Mouse (Mus musculus) gastrocnemius, postnatal 4 days (tissue): ENCODE measurements around the gene Lpp. TPM values are rescaled to one million over a fixed set of nuclear protein-coding genes. Genes with fewer than 3 reads are reported as not detected.

ENCODE experiments used
- DNase-seq, 2 experiments: peaks; one replicate each; pipeline ENCODE4 v3.0.0; 2021 to 2022; ENCODE audit warnings: low spot score in 2 of 2, mixed read lengths in 2 of 2
- total RNA-seq, 2 experiments: library from RNA; stranded (reverse); gene quantifications; 2 replicates each; pipeline ENCODE4 v1.2.3; 2021

Lpp gene
- total RNA-seq, 2 experiments from 2014 or later, result 46.7 to 52.2 TPM

GRCm38 (mm10) chr16:24607896-24608457 lies 214.7 kb downstream of the Lpp start:
- no peak for DNase-seq

DNA sequence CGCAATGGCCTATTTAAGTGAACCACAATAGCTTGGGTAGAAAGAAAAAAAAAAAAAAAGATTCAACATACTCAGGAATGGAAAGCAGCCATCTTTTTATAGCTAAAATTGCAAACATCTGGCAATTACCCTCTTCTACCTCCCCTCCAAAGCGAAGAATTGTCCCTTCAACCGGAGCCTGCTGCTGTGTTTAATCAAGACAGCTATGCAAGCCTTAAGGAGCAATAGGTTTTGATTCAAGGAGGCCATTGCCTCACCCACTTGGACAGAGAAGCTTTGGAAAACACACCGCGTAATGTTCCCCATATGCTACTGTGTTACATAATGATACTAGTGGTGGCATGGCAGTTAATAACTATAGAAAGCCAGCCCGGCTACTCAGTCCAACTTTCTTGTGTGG lies 226.2 kb downstream of the Lpp start:
- no peak for DNase-seq

- no peak for DNase-seq
These were observed 226.7 kb downstream of the Lpp start for GRCm38 (mm10) chr16:24620021-24620420.

DNA sequence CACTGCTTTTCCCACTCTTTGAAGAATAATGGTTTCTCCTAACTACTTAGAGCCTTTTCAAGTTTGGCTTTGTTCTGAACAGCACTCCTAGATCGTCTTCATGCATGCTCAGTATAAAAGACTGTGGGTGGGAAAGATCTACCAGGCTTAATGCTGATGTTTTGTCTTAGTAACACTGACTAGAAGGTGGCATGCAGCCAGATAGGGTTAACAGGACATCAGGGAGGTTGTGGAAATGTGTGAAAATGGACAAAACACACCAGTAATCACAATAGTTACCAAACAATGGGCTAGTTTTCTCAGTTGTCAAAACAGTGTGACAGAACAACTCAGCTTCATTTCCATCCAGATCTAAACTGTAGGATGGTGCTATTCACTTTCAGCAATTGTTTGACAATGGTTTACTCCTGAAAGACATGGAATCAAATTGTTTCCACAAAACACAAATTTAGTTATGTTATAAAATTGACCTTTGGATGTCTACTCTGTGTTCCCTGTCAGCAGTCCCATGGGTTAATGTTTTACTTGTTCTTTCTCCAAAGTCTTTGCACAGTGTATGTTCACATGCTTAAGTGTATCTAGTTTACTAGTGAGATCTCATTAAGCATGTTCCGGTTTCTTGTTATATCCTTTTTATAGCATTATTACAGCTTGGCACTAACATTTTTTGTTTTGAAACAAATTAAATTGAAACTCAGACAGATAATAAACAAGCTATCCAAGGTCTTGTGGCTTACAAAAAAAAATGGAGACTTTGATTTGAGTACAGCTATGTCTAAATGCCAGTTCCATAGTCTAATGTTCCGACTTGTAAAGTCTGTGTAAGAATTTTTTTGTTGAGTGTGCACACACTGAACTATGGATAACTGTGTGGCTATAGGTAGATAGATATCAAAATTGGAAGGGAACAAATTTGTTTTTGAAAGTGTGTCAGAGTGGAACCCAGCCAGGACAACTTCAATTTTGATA lies 229.2 kb downstream of the Lpp start:
- DNase-seq, result no peak

- DNase-seq, result no peak
These were observed 231.0 kb downstream of the Lpp start for GRCm38 (mm10) chr16:24624335-24624734.

DNA sequence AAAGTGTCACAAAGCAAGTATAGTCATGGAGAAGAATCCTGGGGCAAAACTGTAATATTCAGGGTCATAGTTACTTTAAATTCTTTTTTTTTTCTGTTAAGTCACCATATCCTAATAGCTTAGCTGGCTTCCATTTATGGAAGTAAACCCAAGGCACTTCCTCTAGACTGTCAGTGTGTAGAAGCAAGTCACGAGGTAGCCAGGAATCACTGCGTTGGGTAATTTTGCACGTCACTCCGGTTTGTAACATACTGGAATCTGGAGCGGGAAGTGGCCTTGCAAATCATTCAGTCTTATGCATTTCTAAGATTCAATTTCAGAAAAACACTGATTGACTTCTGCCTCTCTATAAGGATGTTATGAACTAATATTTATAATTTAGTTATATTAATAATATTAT lies 232.3 kb downstream of the Lpp start:
- DNase-seq, result no peak

- DNase-seq, result no peak
These were observed 235.5 kb downstream of the Lpp start for GRCm38 (mm10) chr16:24628779-24629178.

- DNase-seq, result no peak
These were observed 236.2 kb downstream of the Lpp start for GRCm38 (mm10) chr16:24629218-24630172.

GRCm38 (mm10) chr16:24635381-24635919 lies 242.1 kb downstream of the Lpp start:
- no peak for DNase-seq

DNA sequence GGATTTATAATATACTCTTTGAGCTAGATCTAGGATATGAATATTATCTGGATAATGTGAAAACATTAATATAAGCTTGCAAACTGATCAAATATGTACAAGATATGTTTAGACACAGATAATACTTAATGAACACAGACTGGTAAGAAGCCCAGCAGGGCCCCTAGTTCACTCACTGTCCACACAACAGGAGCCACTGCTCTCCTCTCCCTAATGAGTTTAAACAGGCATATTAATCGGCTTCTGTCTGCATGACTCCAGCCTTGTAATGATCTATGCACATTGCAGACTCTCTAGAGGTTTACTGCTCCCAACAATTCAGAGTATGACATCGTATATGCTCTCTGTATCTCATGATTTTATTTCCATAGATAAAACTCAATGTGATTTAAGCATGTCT lies 243.6 kb downstream of the Lpp start:
- DNase-seq, result no peak

GRCm38 (mm10) chr16:24641003-24641797 lies 247.9 kb downstream of the Lpp start:
- DNase-seq, result no peak

- DNase-seq, result no peak
These were observed 249.8 kb downstream of the Lpp start for GRCm38 (mm10) chr16:24643024-24643635.

GRCm38 (mm10) chr16:24644154-24644553 lies 250.8 kb downstream of the Lpp start:
- DNase-seq, result no peak

GRCm38 (mm10) chr16:24644760-24645406 lies 251.6 kb downstream of the Lpp start:
- no peak for DNase-seq

DNA sequence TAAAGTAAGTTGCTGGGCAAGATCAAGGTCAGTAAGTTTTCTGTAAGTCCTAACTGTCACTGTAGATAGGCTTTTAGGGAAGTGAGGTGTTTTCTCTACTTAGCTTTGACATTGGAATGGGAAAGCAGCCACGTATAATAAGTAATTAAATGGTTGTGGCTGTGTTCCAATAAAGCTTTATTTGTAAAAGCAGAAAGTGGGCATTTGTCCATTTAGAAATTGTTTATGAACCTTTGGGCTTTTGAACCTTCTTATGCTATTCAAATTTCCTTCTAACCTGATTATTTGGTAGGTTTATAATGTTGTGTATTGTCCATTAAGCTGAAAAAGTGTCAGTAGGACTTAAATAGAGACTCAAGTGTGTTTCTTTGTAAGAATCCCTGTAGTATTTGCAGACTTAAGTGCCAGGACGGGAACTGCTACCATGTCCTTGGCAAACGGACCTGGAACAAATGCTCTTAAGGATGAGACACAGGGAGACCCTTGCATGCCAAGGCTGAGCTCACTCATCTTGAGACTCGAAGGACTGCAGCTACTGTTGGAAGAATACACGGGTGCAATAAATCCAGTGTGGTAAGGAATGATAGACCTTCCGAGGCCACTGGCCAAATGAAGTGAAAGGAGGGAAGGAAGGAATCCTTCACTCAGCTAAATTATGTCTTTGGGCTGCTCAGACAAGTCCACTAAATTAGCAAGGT lies 252.7 kb downstream of the Lpp start:
- no peak for DNase-seq

DNA sequence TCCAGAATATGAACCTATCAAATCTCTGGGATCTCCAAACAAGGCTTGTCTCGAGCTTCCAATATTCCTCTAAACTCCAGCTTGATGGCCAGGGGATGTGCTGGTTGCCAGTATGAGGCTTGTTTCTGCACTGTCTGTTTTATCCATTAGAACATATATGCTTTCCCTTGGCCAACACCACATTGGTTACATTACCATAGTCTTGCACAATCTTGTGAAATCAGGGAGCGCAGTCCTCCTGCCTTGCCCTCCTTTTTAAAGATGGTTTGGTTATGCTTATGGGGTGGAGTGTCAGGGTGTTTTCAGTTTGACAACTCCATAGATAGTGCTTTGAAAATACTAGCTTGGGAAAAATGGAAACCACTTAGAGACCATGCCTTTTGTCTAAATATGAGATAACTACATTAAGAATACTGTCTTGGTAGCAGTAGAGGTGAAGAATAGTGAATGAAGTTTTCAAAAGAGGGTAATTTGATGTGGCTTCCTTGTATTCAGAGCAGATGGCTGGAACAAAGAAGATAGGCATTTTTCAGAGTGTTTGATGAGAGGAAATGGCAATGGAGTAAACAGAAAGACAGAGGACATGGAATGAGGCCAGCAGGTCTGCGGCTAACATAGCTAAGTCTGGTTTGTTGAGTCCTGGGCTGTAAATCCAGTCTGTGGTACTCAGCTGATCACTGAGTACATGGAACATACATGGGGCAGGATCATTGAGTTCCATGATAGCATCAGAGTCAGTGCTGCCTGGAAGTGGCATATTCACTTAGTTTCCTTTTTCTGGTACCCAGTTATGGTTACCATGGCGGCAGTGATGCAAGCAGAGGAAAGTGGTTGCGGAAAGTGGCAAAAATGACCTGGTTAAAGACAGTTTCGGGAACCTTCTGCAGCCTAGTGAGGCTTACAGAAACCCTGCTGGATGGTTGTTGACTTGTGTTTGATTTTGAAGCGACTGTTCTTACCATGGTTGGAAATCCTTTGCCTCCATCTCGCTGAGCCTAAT lies 258.6 kb downstream of the Lpp start:
- DNase-seq, result no peak

DNA sequence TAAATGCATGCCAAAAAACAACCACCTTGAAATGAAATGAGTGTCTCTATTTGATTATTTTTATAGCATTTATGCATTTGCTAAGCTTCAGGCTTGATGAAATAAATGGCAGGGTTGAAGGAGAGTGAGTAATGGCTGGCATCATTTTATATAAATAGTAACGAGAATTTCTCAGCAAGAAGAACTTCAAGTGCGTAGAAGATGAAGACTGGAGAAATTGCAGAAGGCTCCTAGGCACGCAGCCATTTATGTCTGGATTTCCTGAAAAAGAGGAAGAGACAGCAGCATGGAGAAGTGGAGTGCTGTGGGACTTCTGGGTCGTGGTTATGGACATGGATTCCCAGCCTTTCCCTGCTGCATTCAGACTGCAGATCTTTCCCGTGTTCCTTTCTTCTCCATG lies 259.7 kb downstream of the Lpp start:
- DNase-seq, result no peak

- no peak for DNase-seq
These were observed 261.8 kb downstream of the Lpp start for GRCm38 (mm10) chr16:24655116-24655515.
